Mouse (Mus musculus) fat pad, adult 2 months (tissue): ENCODE measurements at regions not wholly inside any gene's neighbourhood (a gene's known extent, or its start where the extent isn't known, plus 50 kb on each side); places are given as distances from the start of the nearest gene placed in this dataset.

ENCODE experiments used
- DNase-seq: peaks from one replicate; pipeline ENCODE4 v3.0.0-alpha.2; 2011; ENCODE audit warnings: low read depth, low spot score; ENCODE audit errors: extremely low read depth

DNA sequence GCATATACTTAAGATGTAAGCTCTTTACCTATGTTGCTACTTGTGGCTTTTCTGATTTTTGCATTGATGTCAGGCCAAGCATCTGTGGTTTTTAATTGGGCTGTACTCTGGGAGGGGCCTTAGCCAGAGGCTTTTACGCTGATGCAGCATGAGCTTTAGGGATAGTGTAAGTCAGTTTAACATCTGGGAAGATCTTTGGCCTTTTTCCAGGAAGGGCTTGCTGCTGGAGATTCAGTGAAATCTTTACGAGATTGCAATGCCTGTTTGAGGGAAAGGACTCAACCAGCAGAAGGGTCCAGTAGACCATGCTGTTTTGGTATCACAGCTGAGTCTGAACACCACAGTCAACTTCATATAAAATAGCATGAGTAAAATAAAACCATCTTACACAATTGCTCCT, 127.6 kb upstream of the Serp2 start:
- no peak for DNase-seq

- peak; percentile 83 for DNase-seq
These were observed 125.1 kb upstream of the Serp2 start for GRCm38 (mm10) chr14:76681581-76682377.

GRCm38 (mm10) chr14:76678512-76679134, 121.9 kb upstream of the Serp2 start:
- DNase-seq: no peak

DNA sequence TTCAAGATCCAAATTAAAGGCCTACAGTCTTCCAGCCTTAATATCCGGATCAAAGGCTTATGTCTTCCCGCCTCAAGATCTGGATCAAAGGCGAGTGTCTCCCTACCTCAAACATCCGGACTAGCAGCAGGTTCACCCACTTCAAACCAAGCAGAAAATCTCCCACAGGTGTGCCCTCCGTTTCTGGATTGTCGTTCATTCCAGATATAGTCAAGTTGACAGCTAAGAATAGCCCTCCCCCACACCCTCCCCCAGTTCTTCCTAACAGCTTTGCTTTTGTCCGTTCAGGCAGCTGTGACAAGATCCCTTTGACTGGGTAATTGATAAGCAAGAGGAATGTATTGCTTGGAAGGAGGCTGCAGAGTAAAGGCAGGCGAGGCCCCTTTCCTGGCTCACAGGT, 118.3 kb upstream of the Serp2 start:
- no peak for DNase-seq

- DNase-seq: no peak
These were observed 117.1 kb upstream of the Serp2 start for GRCm38 (mm10) chr14:76673671-76674331.

GRCm38 (mm10) chr14:76672899-76673298, 116.2 kb upstream of the Serp2 start:
- no peak for DNase-seq

DNA sequence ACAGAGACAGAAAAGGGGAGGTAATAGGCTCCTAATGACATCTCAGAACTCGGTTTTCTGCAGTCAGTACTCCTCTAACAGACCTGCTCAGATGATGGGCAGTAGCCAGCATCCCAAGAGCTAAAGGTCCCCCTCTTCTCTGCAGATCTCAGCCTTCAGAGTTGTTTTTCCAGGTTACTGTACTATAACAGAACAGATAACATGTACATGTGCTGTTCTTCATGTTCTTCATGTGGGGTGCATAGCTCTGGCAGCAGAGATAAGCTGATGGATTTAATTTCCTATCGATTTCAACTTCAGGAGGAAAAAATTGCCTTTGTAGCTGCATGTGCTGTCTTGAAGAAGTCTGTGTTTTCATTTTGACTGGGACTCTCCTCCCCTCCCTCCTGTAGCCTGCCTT, 115.8 kb upstream of the Serp2 start:
- no peak for DNase-seq

DNA sequence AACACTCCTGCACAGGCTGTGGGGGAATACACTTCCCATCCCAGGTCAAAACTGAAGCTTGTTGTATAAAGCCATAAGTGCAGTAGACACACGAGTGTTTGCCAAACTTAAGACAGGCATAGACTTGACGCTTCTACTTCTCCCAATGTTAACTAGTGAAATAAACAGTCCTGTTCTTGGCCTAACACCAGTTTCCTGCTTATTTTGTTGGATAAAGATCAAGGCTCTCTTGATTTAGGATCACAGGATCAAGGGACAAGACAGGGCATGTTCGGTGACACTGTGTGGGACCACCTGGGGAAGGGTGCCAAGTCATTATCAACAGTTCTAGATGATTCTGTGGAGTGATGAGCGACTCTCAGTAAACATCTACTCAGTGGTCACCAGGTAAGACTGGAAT, 114.3 kb upstream of the Serp2 start:
- DNase-seq: no peak

GRCm38 (mm10) chr14:76665754-76666371, 109.2 kb upstream of the Serp2 start:
- no peak for DNase-seq

DNA sequence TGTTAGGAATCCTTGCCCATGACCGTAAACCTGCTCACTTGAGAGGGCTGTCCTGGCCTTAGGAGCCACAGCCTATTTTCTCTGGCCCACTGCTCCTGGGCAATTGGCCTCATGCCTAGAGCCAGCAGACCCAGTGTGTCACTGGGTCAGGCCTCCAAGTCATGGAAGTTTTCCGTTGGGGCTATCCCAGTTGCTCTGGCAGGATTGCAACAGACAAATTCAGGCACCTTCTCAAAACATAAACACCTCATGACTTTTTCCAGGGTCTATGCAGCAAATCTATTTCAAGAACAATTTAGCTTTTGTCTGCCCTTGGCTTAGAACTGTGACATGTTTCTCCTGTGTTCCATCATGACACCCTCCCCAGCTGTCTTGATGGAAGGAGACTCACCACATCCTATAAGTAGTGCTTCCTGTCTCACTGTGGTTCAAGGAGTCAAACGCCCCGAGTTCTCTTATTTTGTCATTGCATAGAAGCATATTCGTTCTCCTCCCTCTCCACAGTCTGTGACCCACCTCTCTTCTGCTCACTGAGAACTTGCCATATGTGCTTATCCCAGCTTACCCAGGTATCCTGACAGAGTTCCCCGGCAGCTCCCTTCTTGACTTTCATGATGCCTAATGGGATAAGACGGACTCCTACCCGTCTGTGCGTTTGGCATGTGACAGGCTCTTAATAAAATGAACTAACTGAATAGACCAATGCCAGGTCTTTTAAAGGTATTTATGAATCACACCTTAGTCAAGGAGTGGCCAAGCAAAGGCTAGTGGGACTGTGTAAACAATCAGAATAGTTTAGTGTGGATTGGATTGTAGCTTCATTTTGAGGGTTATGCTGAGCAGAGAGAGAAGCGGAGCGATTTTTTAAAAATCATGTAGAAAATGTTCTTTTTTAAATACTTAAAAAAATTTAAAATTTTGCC, 108.2 kb upstream of the Serp2 start:
- DNase-seq: no peak

DNA sequence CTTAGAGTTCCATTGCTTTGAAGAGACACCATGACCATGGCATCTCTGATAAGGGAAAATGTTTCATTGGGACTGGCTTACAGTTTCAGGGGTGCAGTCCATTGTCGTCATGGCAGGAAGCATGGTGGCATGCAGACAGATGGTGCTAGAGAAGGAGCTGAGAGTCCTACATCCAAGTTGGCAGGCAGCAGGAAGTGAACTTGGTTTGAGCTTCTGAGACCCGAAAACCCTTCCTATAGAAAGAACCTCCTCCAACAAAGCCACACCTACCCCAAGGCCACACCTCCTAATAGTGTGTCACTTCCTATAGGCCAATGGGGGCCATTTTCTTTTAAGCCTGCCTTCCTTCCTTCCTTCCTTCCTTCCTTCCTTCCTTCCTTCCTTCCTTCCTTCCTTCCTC, 107.1 kb upstream of the Serp2 start:
- DNase-seq: no peak

DNA sequence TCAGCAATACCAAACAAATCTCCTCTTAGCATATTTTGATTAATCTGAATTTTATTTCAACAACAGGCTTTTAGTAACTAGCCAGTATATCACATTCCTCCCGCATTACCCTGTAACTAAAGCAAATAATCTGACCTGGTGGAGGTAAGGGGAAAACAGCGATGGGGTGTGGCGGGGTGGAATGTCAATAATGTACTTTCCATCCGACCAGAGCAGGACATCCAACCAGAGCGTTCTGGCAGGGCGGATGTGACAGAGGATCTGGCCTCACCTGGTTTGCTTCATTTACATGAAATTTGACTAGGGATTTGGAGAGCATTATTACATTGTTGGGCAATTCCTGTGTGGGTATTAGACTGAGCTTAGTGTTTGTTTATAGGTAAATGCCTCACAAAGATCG, 106.2 kb upstream of the Serp2 start:
- no peak for DNase-seq

GRCm38 (mm10) chr14:76660906-76661305, 104.2 kb upstream of the Serp2 start:
- no peak for DNase-seq

GRCm38 (mm10) chr14:76658952-76659502, 102.3 kb upstream of the Serp2 start:
- peak; percentile 16 for DNase-seq

DNA sequence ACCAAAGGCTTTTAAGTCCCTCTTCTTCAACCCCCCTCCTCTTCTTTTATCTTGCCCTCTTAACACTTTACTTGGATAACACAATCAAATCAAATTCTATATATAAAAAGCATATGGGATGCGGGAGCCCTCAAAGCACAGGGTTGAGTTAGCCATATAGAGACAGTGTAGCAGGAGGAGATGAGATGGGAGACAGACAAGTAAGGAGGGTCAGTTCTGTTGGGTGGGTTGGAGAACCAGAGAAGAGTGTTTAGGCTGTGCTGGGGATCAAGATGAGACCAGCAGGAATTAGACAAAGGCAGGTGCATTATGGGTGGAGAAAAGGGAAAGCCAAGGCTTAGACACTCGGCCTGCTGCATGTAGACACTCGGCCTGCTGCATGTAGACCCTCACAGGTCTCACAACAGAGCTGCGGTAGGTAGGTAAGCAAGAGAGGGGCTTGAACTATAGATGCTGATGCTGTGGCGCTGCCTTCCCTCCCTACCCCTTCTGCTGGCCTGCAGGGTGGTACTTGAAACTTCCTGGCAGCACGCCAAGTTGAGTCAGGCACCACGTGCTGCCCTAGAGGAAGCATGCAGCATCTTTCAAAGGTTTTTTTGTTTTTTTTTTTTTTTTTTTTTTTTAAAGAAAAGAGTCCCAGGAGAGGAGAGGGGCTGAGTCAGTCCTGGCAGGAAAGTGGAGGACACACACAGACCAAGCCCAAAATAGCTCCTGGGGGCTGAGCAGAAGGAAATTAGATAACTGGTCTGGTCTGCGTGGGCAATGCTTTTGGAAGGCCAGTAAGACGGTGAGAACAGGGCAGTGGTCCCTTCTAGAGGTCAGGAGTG, 101.3 kb upstream of the Serp2 start:
- DNase-seq: no peak

GRCm38 (mm10) chr14:76657375-76657774, 100.7 kb upstream of the Serp2 start:
- no peak for DNase-seq

GRCm38 (mm10) chr14:76652356-76653126, 95.9 kb upstream of the Serp2 start:
- DNase-seq: no peak

GRCm38 (mm10) chr14:76651096-76651495, 94.4 kb upstream of the Serp2 start:
- no peak for DNase-seq

- no peak for DNase-seq
These were observed 93.2 kb upstream of the Serp2 start for GRCm38 (mm10) chr14:76649927-76650326.
